Mouse (Mus musculus): ENCODE measurements around the gene Rpf2. TPM values are rescaled to one million over a fixed set of nuclear protein-coding genes. Genes with fewer than 3 reads are reported as not detected.

Rpf2 gene
- polyA plus RNA-seq, 1 experiment = 54.0 TPM

DNA sequence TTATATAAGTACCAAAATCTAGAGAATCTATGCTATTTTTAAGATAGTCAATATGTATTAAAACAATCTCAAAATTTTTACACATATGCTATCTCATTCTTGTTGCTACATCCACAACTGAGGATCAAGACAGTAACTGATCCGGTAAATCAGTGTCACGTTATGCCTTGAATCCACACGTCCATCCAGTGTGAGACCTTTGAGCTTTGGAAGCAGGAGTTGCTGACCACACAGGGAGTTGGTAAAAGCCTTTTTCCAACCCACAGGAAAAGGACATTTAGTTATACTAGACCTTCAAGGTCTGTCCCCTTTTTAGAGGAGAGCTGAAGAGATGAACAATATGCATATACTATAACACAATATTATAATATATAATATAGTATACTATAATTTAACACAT, 13.6 kb downstream of the Rpf2 start:
- Histone ChIP-seq H3K27ac (ENCODE audit: control insufficient read depth, insufficient read depth, low read depth, low read length, poor library complexity) (no peak overlapping the region), H3K4me1 (ENCODE audit: control insufficient read depth, insufficient read depth, low read length) (no peaks in the 10 kb centered on the region; the same call in 1 of the 2 replicates), H3K4me3 (replicated peaks; ENCODE audit: control insufficient read depth, low read depth, low read length) (no peak overlapping the region)
- TF ChIP-seq CTCF (IDR thresholded peaks at IDR 0.05; ENCODE audit: control insufficient read depth, insufficient read depth, low read length) (no peak), POLR2A (IDR thresholded peaks at IDR 0.05; ENCODE audit: borderline replicate concordance, control insufficient read depth, low read depth, low read length) (no peak)
- 89% methylated on average over 3 of the region's 3 CpGs for WGBS

DNA sequence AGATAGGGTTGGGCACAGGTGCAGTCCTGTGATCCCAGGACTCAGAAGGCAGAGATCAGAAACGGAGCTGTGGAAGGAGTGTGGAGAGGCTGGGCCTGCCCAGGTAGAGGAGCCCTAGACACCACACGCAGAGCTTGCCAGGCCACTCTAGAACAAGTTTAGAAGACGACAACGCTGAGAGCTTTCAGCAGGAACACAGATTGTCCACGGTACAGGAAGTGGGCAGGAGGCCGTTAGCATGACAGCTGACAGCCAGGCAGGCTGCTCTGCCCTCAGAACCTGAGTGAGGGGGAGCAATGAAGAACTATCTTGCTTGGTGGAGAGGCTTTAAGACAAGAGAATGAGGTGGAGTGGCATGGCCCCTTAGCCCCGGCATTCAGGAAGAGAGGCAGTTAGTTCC, 14.4 kb downstream of the Rpf2 start:
- Histone ChIP-seq H3K4me1 (ENCODE audit: control insufficient read depth, insufficient read depth, low read length) (no peaks in the 10 kb centered on the region; the same call in 1 of the 2 replicates), H3K27ac (ENCODE audit: control insufficient read depth, insufficient read depth, low read depth, low read length, poor library complexity) (no peak overlapping the region), H3K4me3 (replicated peaks; ENCODE audit: control insufficient read depth, low read depth, low read length) (no peak overlapping the region)
- TF ChIP-seq POLR2A (IDR thresholded peaks at IDR 0.05; ENCODE audit: borderline replicate concordance, control insufficient read depth, low read depth, low read length) = no peak
- TF ChIP-seq CTCF (IDR thresholded peaks at IDR 0.05; ENCODE audit: control insufficient read depth, insufficient read depth, low read length) = no peak
- 10% methylated on average over 7 of the region's 7 CpGs for WGBS

DNA sequence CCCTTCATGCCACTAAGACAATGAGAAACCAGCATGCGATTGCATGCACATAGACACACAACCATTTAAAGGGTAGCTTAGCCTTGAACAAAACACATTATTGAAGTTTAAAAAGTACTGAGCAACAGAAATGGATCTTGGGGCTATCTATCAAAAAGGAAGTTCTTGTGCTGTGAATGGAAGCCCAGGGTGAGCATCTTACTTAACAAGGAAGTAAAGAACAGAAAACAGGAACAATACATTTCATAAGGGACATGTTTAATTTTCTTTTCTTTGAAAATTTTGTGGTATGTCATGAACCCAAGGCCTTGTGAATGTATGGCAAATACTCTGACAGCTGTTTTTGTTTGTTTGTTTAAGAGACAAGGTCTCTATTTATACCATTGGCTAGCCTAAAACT, 17.1 kb downstream of the Rpf2 start:
- Histone ChIP-seq H3K4me1 (ENCODE audit: control insufficient read depth, insufficient read depth, low read length) (no peaks in the 10 kb centered on the region; the same call in 1 of the 2 replicates), H3K4me3 (replicated peaks; ENCODE audit: control insufficient read depth, low read depth, low read length) (no peak overlapping the region), H3K27ac (ENCODE audit: control insufficient read depth, insufficient read depth, low read depth, low read length, poor library complexity) (peak overlapping the region; percentile 58; the same call in 1 of the 2 replicates)
- TF ChIP-seq POLR2A (IDR thresholded peaks at IDR 0.05; ENCODE audit: borderline replicate concordance, control insufficient read depth, low read depth, low read length) (no peak), CTCF (IDR thresholded peaks at IDR 0.05; ENCODE audit: control insufficient read depth, insufficient read depth, low read length) (no peak)
- WGBS = 78% methylated on average over 1 of the region's 1 CpGs

DNA sequence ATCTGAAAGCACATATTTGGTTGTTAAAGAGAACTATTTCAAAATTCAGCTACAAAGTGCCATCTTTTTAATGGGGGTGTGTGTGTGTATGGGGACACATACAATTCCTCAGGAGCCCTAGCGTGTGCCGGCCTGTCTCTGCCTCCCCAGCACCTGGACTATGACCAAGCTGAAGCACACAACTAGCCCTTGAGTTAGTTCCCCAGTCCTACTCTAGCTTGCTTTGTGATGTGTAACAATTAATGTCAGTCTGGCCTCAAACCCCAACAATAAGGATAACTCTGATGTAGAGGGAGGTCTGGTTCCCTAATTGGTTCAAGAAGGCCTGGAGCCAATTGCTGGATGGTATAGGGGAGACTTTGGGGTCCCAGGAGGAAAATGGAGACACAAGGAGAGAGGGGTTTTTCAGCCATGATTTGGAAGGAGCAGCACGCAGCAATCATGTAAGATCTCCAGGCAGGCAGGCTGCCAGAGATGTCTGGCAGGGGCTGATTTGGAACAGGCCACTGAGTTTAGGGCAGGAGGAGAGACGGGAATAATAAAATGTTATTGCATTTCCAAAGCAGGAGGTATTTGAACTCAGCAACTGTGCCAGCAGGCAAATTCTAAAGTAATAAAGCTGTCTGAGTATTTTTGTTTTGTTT, 19.1 kb downstream of the Rpf2 start:
- WGBS = 78% methylated on average over 4 of the region's 4 CpGs
- no peak for TF ChIP-seq CTCF (IDR thresholded peaks at IDR 0.05; ENCODE audit: control insufficient read depth, insufficient read depth, low read length)
- Histone ChIP-seq H3K27ac (ENCODE audit: control insufficient read depth, insufficient read depth, low read depth, low read length, poor library complexity) (no peak overlapping the region), H3K4me3 (replicated peaks; ENCODE audit: control insufficient read depth, low read depth, low read length) (no peak overlapping the region), H3K4me1 (ENCODE audit: control insufficient read depth, insufficient read depth, low read length) (no peaks in the 10 kb centered on the region; the same call in 1 of the 2 replicates)

DNA sequence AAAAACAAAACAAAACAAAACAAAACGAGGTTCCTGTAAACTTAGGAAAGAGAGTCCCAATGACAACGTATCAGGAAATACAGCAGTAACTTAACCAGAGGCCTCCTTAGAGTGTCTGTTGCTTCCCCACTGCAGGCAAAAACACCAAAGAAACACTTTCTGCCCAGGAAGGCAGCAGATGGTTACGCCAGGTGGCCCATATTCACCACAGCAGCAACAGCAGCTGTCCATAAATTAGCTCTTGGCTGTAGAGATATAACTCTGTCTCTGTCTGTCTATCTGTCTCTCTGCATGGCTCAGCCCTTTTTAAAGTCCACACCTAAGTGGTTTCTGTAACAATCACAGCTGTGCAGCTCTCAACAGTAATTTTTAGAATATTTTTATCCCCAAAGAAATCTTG, 28.0 kb downstream of the Rpf2 start:
- H3K27ac ChIP-seq (ENCODE audit: control insufficient read depth, insufficient read depth, low read depth, low read length, poor library complexity) = no peak overlapping the region
- TF ChIP-seq CTCF (IDR thresholded peaks at IDR 0.05; ENCODE audit: control insufficient read depth, insufficient read depth, low read length) (no peak), POLR2A (IDR thresholded peaks at IDR 0.05; ENCODE audit: borderline replicate concordance, control insufficient read depth, low read depth, low read length) (no peak)
- no peak overlapping the region for H3K4me3 ChIP-seq (replicated peaks; ENCODE audit: control insufficient read depth, low read depth, low read length)

DNA sequence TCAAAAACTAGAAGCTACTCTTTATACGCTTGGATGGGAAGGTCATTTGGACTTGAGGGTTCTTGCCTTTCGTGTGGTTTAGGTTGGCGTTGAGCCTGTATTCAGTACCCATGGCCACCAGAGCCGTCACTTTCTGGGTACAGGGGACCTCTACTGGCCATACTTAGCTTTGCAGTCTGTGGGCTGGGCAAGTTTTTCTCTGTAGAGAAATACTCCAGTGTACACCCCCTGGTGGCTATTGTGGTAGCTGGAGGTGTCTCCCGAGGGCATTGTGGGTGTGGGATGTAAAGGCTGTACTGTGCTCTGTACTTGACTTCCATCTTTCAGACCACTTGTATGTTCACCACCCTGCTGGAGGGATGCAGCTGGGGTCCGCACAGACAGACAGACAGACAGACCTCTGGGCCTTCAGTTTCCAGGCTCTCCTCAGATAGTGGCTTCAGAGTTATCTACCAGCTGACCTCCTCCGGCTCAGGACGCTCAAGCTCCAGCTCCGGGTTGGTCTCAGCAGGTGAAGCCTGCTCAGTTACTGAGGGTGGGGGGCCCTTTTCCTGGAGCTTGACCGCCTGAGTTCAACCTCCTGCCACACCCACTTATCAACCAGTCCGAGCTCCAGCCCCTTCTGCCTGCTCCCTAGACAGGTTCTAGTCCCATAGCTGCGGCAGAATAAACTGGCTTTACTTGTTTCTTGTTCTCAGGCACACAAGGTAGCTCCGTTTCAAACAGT, 34.2 kb downstream of the Rpf2 start:
- TF ChIP-seq CTCF (IDR thresholded peaks at IDR 0.05; ENCODE audit: control insufficient read depth, insufficient read depth, low read length) = peak; percentile 96
- TF ChIP-seq POLR2A (IDR thresholded peaks at IDR 0.05; ENCODE audit: borderline replicate concordance, control insufficient read depth, low read depth, low read length) = no peak
- Histone ChIP-seq H3K4me3 (replicated peaks; ENCODE audit: control insufficient read depth, low read depth, low read length) (no peak overlapping the region), H3K4me1 (ENCODE audit: control insufficient read depth, insufficient read depth, low read length) (no peaks in the 10 kb centered on the region), H3K27ac (ENCODE audit: control insufficient read depth, insufficient read depth, low read depth, low read length, poor library complexity) (no peak overlapping the region)
- 43% methylated on average over 13 of the region's 13 CpGs for WGBS

More for the DNA sequence above, 28.0 kb downstream of the Rpf2 start:
- 47% methylated on average over 3 of the region's 3 CpGs for WGBS
- H3K4me1 ChIP-seq (ENCODE audit: control insufficient read depth, insufficient read depth, low read length) = no peaks in the 10 kb centered on the region

DNA sequence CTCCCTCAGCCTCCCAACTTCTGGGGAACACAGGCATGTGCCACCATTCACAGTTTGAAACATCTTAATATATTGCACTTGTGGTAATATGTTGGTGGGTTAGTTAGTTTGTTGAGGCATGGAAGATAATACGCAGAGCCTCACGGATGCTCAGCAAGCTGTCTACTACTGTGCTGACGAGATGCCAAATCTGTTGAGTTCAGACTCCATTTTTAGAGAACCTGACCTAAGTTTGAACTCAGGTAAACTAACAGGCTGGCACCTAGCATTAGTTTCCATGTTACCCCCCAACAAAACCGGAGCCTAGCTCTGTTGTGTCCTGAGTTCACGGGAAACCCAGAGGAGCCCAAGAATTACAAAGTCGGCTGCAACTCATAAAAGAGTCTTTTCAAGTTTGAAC, 51.8 kb downstream of the Rpf2 start:
- no peak for TF ChIP-seq CTCF (IDR thresholded peaks at IDR 0.05; ENCODE audit: control insufficient read depth, insufficient read depth, low read length)
- TF ChIP-seq POLR2A (IDR thresholded peaks at IDR 0.05; ENCODE audit: borderline replicate concordance, control insufficient read depth, low read depth, low read length) = no peak
- H3K27ac ChIP-seq (ENCODE audit: control insufficient read depth, insufficient read depth, low read depth, low read length, poor library complexity) = no peak overlapping the region
- WGBS = 91% methylated on average over 6 of the region's 6 CpGs

DNA sequence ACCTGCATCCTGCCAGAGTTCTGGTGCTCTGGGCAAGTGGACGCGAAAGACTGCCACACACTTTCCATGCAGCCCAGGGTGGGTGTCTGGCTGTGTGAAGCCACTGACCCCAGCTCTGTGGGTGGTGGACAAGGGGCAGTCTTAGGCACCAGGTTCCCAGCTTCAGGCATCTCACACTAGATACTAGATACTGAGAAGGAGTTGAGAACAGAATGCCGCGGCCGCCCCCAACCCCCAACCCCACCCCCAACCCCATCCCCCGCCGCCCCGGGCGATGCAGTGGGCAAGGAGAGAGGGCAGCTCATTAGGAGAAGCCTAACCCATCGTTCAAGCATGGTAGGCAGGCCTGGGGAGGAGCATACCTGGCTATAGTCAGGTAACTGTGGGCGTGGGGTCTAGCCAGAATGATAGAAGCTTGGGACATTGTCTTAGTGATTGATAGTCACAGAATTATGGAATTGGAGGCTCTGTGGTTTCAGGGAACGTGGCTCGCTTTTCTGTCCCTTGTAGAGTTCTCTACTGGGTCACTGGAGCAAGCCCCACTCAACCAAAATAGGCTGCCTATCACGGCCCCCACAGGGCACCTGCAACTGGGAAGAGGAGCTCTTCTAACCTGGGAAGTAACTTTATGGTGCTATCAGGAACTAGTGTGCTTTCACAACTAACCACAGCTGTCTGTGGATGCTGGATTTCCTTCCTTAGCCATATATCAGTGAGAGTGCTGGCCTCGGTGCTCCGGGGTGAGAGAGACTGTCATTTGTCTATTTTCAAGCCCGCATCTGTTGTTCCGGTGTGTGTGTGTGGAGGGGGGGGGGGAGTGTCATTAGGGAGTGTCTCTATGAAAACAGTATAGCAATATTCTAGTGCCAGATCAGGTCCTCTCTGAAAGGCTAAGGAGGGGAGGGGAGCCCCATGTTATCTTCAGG, 54.6 kb downstream of the Rpf2 start:
- no peak overlapping the region for H3K27ac ChIP-seq (ENCODE audit: control insufficient read depth, insufficient read depth, low read depth, low read length, poor library complexity)
- H3K4me1 ChIP-seq (ENCODE audit: control insufficient read depth, insufficient read depth, low read length) = peaks cover 7% of the 10 kb centered on the region; the same call in 1 of the 2 replicates
- TF ChIP-seq CTCF (IDR thresholded peaks at IDR 0.05; ENCODE audit: control insufficient read depth, insufficient read depth, low read length) (no peak), POLR2A (IDR thresholded peaks at IDR 0.05; ENCODE audit: borderline replicate concordance, control insufficient read depth, low read depth, low read length) (0 out of 2 replicates have a peak, but pooled peaks have one; percentile 12)
- WGBS = 12% methylated on average over 18 of the region's 18 CpGs
- H3K4me3 ChIP-seq (replicated peaks; ENCODE audit: control insufficient read depth, low read depth, low read length) = peak overlapping the region; percentile 26

More for the DNA sequence above, 51.8 kb downstream of the Rpf2 start:
- H3K4me3 ChIP-seq (replicated peaks; ENCODE audit: control insufficient read depth, low read depth, low read length) = no peak overlapping the region
- peaks cover 7% of the 10 kb centered on the region; the same call in 1 of the 2 replicates for H3K4me1 ChIP-seq (ENCODE audit: control insufficient read depth, insufficient read depth, low read length)
